Mouse (Mus musculus): ENCODE data around the gene Msi2.

Gene Msi2

DNA sequence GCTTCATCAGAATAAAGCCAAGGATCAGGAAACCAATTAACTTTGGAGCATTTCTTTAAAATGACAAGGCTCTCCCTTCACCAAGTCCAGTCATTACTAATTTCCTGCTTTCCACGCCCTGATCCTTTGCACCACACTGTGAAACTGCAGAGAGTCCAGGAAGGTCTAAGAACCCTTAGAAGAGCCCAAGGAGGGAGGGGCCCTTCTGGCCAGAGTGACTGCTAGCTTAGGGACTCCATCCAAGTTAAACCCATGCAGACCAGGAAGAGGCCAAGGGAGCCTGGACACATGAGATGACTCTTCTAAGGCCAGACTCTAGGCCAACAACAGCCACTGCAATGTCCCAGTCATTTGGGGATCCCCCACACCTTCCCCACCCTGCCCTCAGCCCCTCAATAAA lies 83.7 kb downstream of the Msi2 start:
- DNase-seq = no peak

DNA sequence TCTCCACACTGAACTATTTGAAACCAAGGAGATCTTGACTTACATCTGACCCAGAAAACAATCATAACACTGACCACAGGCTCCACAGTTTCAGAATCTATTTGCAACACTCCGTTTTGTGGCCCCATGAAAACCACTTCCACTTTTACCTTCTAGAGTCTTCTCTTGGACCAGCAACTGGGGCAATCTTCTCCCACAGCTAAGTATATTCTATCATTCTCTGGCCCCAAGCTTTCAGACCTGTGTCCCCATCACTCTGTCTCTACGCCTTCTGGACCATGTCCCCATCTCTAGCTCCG lies 86.4 kb downstream of the Msi2 start:
- DNase-seq = no peak

DNA sequence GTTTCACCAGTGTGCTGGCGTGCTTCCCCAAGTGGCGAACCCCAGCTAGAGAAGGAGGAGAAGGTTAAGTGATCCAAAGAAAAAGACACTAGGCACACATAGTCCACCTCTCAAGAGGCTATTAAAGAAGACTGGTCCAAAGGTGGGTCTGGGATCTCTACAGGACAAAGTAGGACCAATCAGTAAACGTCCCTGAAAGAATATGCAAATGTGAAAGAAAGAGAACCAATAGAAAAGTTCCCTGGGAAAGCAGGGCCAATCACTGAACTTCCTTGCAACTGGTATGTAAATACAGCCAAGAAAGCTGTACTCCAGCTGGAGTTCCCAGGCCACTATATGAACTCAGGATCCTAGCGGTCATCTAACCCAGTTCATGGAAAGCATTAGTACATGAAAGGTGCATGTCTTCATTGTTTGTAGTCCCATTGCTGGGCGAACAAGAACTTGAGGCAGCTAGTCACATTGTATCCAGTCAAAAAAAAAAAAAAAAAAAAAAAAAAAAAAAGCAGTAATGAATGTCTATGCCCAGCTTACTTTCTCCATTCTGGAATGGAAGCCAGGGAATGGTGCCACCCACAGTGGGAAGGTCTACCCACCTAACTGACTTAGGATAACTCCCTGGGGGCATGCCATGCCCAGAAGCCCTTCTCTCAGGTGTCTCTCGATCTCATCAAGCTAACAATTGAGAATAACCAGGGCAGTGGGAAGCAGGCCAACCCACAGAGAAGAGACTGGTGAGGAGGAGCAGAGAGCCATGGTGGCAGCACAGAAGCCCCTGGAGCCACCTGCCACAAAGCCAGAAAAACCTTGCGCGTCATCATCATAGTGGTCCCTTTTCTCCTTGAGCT lies 87.0 kb downstream of the Msi2 start:
- DNase-seq = no peak

DNA sequence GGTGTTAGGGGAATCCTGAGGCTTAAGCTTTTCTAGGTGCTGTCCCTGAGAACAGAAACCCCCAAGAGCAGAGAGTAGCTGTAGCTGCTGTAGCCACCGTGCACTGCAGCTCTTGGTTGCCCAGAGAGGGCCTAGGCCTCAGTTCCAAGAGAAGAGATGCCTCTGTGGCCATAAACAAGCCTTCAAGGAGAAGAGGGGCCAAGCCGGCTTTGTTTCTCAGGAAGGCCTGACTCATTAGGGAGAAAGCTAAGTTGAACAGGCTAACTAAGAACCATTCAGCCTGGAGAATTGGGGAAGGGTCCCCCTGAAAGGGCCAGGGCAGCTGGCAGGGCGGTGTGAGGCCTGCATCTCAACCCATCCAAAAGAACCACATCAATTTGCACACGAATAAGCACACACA lies 88.7 kb downstream of the Msi2 start:
- no peak for DNase-seq

DNA sequence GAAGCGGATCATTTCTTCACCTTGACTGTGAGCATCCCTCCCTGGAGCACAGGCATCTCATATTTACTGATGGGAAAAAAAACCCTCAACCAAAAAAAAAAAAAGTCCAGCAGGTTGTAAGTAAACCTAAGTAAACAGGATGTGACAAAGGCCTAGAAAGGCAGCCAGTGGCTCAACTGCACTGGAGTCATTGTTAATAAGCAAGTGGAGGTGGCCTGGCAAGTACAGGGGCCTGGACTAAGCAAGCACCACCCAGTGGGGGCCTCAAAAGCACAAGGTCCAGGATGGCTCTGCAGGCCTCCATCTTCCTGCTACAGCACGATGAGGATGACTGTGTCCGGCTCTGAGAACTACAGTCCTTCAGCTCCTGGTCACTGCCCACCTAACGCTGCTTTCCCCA lies 89.1 kb downstream of the Msi2 start:
- DNase-seq = no peak

DNA sequence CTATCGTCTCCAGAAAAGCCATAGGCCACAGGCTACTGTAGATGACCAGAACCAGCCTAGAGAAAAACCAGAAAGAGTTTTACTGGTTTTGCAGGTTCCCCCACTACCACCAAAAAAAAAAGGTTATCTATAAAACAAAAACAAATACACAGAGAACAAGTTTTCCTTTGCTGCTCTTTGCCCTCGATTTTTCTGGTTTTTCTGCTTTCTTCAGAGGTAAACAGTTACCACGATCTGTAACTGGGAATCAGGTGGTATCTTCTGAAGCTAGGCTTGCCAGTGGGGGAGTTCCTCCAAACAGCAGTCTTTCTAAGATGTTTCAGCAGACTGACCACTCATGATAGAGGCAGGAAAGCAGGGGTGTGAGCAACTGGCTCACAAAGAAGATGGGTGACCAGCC lies 89.6 kb downstream of the Msi2 start:
- no peak for DNase-seq

DNA sequence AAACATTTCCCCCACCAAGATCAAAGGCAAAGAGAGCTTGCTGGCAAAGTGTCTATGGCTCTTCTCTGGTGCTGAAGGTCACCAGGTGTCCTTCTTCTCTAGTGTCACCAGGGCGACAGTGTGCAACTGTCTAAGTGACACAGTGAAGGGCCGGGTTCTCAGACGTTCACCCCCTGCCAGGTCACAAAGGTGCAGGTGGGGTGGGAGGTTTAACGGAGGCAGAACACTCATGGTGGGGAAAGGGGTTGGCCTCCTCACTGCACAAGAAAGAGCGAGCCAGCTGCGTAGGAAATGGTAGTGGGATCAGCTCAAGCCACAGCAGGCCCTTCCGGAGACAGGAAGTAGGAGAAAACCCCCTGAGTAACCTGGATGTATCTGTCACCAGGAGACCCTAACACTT lies 91.0 kb downstream of the Msi2 start:
- no peak for DNase-seq

DNA sequence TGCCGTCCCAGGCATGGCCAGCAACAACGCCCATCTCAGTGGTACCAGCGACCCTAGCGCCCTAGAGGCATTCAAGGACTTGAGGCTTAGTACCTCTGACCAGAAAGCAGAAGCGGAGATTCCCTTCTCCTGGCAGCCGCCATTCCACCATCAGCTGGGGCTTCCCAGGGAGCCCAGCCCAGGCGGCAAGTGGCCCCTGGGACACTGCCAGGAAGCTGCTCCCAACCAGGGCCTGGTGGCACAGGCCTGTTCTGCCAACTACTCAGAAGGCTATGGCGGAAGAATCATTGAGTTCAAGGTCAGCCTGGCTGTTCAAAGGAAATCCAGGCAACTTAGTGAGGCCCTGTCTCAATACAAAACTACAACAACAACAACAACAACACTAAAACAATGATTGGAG lies 91.7 kb downstream of the Msi2 start:
- peak; percentile 60 for DNase-seq

DNA sequence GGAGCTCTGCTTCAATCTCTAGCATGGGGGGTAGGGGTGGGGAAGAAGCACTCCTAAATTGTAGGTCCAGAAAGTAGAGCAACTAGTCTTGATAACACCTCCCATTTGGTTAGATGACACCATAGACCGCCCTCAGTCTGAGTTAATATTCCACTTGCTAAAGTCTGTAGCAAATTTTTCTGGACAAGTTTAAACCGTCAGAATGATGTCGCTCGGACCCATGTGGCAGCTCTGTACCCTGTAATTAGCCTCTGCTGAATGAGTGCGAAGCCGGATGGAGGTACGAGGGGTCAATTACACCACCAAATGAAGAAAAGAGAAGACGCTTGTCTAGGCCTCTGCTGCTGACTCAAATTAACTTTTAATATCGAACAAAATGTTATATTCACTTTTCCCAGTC lies 92.3 kb downstream of the Msi2 start:
- DNase-seq = no peak

DNA sequence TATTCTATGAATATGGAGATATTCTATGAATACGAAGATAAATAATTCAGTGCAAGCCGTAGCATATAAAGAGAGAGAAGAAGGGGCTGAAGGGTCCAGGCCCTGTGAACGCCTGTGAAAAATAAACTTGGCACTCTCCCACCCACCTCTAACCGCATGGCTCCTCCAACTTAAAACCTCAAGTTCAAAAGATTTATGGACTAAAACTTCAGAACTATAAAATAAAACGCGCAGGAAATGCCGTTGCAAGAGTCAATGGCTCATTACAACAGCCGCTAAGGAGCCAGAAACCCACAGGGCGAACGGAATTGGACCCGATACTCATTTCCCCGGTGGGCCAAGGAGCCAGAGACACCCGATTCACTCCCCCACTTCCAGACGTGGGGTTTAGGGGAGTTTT lies 93.2 kb downstream of the Msi2 start:
- no peak for DNase-seq

DNA sequence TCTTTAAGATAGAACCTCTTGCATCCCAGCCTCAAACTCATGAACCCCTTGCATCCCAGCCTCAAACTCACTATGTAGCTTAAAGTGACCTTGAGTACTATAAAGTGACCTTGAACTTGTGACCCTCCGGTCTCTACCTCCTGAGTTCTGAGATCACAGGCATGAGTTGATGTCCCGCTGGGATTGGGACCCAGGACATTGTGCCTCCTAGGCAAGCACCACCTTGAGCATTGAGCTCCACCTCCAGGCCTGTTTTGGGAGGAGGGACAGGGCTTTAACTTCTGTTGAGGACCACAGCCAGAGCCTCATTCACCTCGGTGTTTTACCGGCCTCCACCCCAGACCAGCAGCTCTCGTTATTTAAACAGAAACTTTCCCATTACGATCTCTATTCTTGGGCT lies 93.7 kb downstream of the Msi2 start:
- DNase-seq = no peak

DNA sequence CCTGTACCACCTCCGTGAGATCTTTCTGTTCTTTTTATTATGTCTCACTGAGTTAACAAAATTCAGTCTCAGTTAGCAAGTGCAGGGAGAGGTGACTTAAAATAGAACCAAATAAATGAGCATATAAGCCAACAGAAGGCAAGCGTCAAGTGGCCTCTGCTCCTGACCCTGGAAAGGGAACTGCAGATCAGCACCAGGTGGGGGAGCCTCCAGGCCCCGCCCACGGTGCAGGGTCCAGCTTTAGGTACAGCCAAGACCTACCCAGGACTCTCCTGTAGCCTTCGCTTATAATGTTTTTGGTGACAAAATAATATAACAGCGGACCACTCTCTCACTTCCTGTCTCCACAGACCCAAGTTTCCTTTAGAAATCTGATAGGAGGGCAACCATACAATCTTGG lies 94.6 kb downstream of the Msi2 start:
- peak; percentile 77 for DNase-seq

DNA sequence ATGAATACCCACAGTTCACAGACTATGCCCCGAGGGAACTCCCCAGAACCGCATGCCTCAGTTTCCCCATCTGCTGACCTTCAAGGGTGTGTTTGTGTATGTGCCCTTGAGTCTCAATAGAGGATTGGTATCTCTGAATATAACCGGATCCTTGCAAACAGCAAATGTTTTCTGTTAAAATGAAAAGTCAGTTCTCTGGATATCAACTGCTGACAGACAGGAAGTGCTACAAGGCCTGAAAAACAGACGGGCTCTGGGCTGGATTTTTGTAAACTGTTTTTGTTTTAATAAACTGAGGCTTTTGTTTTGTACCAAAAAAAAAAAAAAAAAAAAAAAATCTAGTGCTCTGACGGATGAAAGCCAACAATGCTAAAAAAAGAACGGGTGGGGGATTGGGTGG lies 95.8 kb downstream of the Msi2 start:
- DNase-seq = no peak

DNA sequence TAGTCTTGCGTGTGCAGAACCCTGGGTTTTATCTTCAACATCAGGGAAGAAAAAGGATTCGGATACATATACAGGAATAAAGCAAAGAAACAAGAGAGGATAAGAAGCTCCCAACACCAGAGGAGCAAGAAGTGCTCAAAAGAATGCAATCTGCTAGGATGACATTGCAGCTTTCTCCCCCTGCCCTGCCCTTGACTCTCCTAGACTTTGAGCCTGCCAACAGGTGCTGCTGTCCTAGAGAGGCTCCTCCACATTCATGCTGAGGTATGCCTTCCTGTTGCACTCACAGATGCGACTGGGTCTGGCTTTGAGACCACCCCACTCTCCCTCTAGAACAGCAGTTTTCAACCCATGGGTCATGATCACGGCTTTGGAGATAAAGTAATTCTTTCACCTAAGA lies 96.5 kb downstream of the Msi2 start:
- DNase-seq = no peak

DNA sequence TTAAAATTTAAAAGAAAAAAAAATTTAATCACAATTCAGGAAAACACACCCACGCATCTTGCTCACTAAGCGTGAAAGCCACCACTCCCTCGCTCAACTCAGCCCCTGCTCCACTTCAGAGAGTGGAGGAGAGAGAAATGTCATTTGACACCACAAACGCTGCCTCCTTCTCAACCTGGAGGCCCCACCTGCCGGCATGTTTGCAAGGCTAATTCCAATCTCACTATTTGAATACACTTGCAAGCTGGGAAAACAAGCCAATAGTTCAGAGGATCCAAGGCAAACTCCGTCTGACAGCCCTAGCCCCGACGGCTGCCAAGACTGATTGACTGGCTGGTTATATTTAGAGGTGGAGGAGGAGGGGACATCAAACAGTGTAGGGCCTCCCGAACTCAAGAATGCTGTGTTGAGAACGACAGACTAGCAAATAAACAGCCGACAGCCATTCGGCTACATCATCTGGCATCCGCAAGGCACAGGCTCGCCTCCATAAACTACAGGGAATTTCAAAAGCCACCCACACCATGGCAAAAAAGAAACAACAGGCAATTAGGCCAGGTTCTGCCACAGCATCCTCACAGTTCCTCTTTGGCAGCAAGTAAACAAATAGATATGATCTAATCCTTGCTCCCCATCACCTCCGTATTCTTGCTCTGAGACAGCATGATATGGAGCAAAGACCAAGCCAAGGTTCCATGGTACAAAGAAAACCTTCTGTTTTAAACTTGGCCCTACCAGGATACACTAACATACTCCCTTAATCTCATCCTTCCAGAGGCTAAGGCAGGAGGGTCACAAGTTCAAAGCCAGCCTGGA lies 97.9 kb downstream of the Msi2 start:
- peak; percentile 67 for DNase-seq

DNA sequence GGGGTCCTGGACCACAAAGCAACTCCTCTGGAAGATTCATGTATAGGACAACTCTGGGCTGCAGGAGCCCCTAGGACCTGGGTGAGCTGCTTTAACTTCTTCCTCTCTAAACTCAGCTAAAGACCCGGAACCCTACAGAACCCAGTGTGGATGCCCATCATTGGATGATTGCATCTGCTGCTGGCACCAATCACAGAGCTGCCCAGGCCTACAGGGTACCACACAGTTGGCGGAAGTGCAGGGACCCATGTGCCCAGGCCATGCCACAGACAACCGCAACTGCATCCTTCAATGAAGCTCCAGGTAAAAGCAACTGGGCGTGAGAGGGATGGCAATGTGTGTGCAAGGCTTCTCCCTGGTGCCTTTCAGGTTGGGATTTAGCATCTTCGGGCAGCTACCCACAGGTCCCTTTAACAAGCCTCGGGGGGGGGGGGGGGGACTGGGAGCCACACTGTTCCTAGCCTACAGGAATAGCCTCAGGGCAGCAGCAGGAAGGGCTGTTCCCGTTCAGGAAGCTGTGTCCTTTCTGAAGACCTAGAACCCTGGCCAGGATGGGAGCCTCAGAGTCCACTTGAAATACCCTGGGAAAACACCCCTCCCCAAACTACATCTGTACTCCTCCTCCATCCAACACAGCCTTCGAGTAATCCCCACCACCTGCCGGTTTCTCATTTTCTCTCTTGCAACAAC lies 98.7 kb downstream of the Msi2 start:
- DNase-seq = peak; percentile 50

DNA sequence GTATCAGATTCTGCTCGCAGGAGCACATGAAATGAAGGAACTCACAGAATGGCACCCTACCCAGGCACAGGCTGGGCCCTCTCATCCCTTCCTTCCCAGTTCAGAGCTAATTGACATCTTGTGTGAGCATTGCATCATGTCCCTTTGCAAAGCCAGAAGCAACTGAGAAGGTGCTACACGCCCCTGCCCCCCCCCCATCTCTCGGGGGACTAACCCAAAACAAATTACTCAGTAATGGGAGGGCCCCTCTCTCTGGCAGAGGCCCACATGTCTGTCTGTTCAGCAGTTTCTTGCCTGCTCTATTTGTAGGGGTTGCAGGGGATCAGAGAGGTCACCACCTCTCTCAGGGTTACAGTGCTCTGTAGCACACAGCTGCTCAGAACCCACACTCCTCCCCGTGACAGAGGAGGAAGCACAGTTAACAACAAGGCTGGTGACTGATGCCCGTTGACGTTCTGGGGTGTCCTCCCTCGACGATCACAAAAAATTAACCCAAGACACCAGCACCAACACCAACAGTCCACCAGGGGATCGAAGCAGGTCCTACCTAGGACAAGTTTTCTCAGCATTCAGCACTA lies 99.5 kb downstream of the Msi2 start:
- DNase-seq = peak; percentile 65

DNA sequence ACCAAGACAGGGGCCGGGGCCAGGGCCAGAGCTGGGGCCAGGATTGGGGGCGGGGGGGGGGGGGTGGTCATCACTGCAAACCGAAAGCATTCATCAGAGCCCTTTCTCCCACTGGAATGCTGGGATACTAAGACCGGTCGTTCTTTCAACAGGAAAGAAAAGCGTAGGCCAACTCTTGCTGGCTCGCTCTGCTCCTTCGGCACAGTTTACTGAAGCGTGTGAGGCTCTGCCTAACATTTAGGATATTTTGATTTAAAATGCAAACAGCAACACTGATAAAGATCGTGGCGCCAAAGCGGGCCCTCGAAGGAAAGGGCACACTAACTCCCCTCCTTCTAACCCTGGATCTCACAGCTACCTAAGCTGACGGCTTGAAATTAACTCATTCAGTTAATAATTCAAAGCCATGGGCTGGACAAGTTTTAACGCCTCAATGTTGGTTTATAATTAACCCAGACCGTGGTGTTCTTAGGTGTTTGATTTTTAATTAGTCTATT lies 100.3 kb downstream of the Msi2 start:
- peak; percentile 74 for DNase-seq

DNA sequence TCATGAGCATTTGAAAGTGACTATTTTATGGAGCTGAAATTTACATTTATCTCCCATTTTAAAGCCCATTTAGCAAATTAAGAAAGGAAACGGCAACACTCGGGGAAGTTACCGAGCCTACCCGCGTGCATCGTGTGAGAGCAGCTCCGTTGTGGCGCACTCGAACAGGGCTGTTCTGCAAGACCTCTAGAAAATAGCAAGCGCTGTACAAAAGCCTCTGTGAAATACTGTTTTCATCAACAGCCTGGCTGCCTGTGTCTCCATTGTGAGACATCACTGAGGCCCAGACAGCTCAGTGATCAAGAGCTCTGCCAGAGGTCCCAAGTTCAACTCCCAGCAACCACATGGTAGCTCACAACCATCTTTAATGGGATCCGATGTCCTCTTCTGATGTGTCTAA lies 100.9 kb downstream of the Msi2 start:
- DNase-seq = no peak

DNA sequence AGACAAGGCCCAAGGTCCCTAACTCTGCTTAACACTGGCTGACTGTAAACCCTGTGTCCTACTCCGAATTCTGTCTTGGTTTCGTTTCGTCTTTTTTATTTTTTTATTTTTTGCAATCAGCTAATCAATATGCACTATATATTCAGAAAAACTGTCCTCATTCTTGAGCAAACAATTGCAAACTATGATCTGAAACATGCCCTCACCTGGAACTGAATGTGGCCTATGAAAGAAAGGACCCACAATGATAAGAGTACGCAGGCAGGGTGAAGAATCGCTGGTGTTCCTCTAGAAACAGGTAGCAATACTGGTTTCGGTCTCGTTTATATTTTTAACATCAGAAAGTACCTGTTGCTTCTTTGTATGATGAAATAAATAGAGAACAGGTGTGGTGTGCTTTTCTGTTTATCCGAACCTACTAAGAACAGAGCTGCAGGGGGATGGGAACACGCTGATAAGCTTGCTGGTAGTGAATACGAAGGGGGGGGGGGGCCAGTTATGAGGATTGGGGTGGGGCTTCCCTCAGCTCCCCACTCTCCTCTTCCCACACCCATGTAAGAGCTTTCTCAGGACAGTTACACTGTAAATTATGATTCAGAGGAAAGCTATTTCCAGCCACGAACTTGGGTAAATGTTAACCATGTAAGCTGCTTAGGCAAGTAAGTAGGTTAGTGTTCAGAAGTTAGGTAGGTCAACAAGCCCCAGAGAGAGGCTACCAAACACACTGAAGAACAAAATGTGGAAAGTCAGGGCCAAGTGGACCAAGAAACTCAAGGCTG lies 103.6 kb downstream of the Msi2 start:
- DNase-seq = peak; percentile 60

DNA sequence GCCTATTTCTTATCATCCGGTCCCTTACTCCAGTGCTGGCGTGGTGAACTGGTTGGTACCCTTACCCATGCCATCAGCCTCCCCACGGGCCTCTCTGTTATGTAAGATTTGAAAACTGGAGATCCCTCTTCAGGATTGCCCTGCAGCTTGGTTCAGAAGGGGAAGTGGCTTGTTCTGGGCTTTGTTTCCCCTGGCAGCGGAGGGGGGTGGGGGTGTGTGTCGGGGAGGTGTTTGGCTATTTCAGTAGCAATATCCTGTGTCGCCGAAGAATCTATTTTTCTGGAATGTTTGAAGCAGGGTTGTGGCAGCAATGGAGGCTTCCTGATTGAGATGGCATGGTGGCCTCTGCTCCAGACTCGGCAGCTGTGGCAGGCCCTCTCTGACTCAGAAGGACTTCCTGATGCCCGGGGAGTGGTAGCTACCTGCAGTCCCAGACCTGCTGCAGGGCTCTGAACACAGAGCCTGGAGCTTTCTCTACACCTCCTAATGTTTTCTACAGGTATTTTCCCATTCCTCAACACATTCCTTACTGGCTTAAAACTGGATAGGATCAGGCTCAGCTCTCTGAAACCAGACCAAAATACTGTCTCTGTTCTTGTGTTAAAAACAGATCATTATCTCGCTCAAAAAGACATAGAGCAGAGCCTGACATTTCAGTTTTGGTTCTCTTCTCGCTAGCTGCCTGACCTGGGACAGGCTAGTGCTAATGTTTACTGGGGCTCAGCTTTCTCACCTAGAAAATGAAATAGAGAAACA lies 104.4 kb downstream of the Msi2 start:
- DNase-seq = peak; percentile 47

DNA sequence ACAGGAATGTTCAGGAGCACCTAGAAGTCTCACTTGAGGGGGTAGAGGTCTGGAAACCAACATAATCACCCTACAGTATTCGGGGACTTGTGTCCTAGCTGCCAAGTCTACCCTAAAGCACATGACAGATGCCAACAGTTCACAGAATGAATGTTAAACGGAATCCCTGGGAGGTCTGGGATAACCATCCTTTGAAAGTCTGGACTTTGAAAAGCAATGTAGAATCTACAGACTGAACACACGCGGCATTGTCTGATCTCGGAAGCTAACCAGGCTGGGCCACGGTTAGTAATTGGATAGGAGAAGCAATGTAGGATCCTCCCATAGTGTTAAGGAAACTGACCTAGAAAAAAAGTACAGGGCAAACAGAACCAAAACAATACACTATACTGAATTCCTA lies 105.3 kb downstream of the Msi2 start:
- DNase-seq = peak; percentile 63
